Mouse (Mus musculus) cerebellum, adult 2 months (tissue): Measurements from ENCODE around the gene Il10rb. TPM values are rescaled to one million over a fixed set of nuclear protein-coding genes. Genes with fewer than 3 reads are reported as not detected.

Experiments
- DNase-seq, 2 experiments: peaks; one replicate each; pipeline ENCODE4 v3.0.0; 2021
- H3K27ac ChIP-seq: fragments of 200-500 bp; 2 replicates; pipeline ENCODE4 v1.5.1; 2012; ENCODE audit warnings: low read length, control low read depth, inconsistent platforms; ENCODE audit not compliant: insufficient read depth
- H3K27me3 ChIP-seq: fragments of 200-500 bp; 2 replicates; pipeline ENCODE4 v1.6.1; 2012; ENCODE audit warnings: inconsistent platforms, mild to moderate bottlenecking, low read length, moderate library complexity; ENCODE audit not compliant: control insufficient read depth, insufficient read depth
- H3K4me1 ChIP-seq: fragments of 200-500 bp; 2 replicates; pipeline ENCODE4 v1.6.1; 2011; ENCODE audit warnings: low read length; ENCODE audit not compliant: control insufficient read depth, insufficient read depth
- H3K4me3 ChIP-seq: fragments of 200-500 bp; replicated peaks from 2 replicates; pipeline ENCODE3; 2011; ENCODE audit warnings: mild to moderate bottlenecking, low read depth, low read length, control low read depth; ENCODE audit not compliant: insufficient read depth
- CTCF ChIP-seq: fragments of 200-500 bp; IDR thresholded peaks from 2 replicates; pipeline ENCODE4 v1.5.1; 2011; ENCODE audit warnings: low read depth, mild to moderate bottlenecking, control low read depth, low read length, moderate library complexity, borderline replicate concordance; ENCODE audit not compliant: insufficient read depth
- POLR2A ChIP-seq: fragments of 200-500 bp; IDR thresholded peaks from 2 replicates; pipeline ENCODE4 v1.6.1; 2011; ENCODE audit warnings: low read length, control low read depth, borderline replicate concordance; ENCODE audit not compliant: insufficient read depth
- WGBS: fragments of 180-500 bp; shearing (Covaris S2); methylation state at CpG from one replicate; pipeline ENCODE4 v1.1.7; 2018; 5-methylcytosine and 5-hydroxymethylcytosine counted together
- polyA plus RNA-seq: library from polyadenylated mRNA; depleted of rRNA; stranded (reverse); fragments of >200 nt; gene quantifications from 2 replicates; pipeline ENCODE4 v1.2.3, GENCODE M21; 2012

Gene Il10rb
- polyA plus RNA-seq, 1 experiment = 10.4 TPM

DNA sequence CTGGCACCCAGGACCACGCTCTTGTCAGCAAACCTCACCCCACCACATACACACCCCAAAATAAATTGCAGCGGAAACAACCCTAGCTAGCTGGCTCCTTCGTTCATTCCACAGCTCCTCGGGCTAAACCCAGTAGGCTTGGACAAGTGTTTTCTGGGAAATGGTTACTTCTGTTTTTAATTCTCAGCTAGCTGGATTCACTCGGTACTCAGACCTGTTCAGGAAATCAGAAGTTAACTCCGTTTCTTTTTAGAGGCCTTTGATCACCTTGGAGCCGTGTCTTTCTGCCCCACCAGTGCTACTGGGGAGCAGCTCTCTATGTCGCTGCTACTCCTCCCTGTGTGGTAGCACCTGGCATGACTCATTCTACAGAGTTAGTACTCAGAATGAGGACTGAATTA is 37.2 kb downstream of the Il10rb start:
- Histone ChIP-seq H3K27ac (no peak overlapping the region), H3K4me1 (no peaks in the 10 kb centered on the region), H3K27me3 (no peaks in the 10 kb centered on the region), H3K4me3 (no peak overlapping the region)
- WGBS = 83% methylated on average over 8 of the region's 8 CpGs
- TF ChIP-seq CTCF (no peak), POLR2A (no peak)
- no peak for DNase-seq

GRCm38 (mm10) chr16:91444847-91445246 is 38.9 kb downstream of the Il10rb start:
- no peak for DNase-seq
- TF ChIP-seq CTCF (no peak), POLR2A (no peak)
- 81% methylated on average over 4 of the region's 4 CpGs for WGBS
- H3K27ac ChIP-seq = no peak overlapping the region
- no peaks in the 10 kb centered on the region for H3K27me3 ChIP-seq
- H3K4me3 ChIP-seq = no peak overlapping the region
- H3K4me1 ChIP-seq = no peaks in the 10 kb centered on the region

DNA sequence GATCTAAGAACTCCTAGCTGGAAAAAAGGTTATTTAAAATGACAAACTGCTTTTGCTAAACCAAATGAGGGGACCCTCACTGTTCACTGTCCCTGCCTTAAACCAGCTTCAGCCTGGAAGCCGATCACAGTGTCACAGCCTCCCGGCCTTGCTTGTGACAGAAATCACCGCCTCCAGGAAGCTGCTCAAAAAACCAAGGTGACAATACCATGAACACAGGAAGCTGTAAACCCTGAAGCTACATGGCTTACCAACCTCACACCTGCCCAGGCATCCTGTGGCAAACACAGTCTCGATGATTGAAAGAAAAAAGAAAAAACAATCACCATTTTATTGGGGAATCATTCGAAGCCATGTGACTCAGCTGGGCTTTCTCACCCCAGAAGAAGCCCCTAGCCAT is 39.6 kb downstream of the Il10rb start:
- H3K27me3 ChIP-seq = no peaks in the 10 kb centered on the region
- no peaks in the 10 kb centered on the region for H3K4me1 ChIP-seq
- H3K4me3 ChIP-seq = no peak overlapping the region
- WGBS = 83% methylated on average over 5 of the region's 5 CpGs
- H3K27ac ChIP-seq = no peak overlapping the region
- no peak for DNase-seq
- TF ChIP-seq CTCF = no peak
- no peak for TF ChIP-seq POLR2A

DNA sequence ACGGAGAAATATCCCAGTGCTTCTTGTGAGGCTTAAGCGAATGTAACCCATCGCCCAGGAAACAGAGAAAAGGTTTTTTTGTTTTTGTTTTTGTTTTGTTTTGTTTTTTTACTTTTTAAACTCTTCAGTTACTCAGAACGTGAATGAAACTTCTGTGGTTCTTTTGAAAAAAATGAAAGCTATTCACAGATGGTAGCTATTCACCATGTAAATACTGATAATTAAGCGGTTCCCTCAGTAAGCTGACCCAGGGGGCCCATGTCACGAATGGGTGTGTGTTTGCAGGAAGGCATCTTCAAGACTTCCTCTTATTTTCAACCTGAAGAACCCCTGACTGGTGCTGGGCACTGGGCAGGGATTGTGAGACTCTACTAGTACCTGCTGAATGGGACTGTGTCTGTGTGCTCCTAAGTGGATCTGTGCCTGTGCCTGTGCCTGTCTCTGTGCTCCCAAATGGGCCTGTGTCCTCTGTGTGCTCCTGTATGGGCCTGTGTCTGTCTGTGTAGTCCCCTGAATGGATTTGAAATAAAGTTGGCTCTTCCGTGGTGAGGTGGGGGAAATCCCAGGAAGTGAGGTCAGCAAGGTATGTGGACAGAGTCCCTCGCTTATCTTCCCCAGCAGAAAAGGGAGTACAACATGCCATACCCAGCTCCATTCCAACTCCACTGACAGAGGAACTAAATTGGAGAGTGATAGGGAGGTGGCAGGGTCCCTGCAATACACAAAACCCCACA is 41.0 kb downstream of the Il10rb start:
- 81% methylated on average over 8 of the region's 8 CpGs for WGBS
- TF ChIP-seq CTCF = no peak
- no peak for TF ChIP-seq POLR2A
- DNase-seq = no peak
- Histone ChIP-seq H3K4me3 (no peak overlapping the region), H3K27me3 (no peaks in the 10 kb centered on the region), H3K27ac (no peak overlapping the region), H3K4me1 (no peaks in the 10 kb centered on the region)

- H3K4me1 ChIP-seq = no peaks in the 10 kb centered on the region
- 59% methylated on average over 6 of the region's 6 CpGs for WGBS
- H3K27ac ChIP-seq = no peak overlapping the region
- H3K4me3 ChIP-seq = no peak overlapping the region
- no peaks in the 10 kb centered on the region for H3K27me3 ChIP-seq
- DNase-seq = no peak
- TF ChIP-seq CTCF (no peak), POLR2A (no peak)
Measured at GRCm38 (mm10) chr16:91447512-91447900, 41.5 kb downstream of the Il10rb start.

DNA sequence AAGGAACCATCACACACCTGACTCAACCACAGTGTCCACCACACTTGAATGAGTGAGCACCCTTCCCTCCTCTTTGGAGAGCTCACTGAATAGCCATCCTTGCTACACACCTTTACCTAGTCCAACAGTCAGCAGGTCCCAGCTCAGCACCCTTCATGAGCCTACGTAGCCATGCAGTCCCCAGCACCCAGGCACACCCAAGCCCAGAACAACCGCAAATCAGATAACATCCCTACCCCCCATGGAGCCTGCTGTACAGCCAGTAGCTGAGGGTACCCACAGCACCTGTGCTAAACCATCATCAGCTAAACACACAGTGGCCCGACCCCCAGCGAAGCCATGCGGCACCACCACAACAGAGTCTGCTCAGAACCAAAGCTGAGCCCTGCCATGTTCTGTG is 42.1 kb downstream of the Il10rb start:
- no peaks in the 10 kb centered on the region for H3K27me3 ChIP-seq
- TF ChIP-seq POLR2A = no peak
- H3K4me1 ChIP-seq = no peaks in the 10 kb centered on the region
- H3K27ac ChIP-seq = no peak overlapping the region
- no peak for DNase-seq
- WGBS = 91% methylated on average over 5 of the region's 5 CpGs
- H3K4me3 ChIP-seq = no peak overlapping the region

GRCm38 (mm10) chr16:91448895-91449294 is 42.9 kb downstream of the Il10rb start:
- no peak overlapping the region for H3K27ac ChIP-seq
- WGBS = 81% methylated on average over 7 of the region's 7 CpGs
- TF ChIP-seq CTCF = no peak
- TF ChIP-seq POLR2A = no peak
- no peaks in the 10 kb centered on the region for H3K4me1 ChIP-seq
- no peaks in the 10 kb centered on the region for H3K27me3 ChIP-seq
- DNase-seq = no peak
- no peak overlapping the region for H3K4me3 ChIP-seq

DNA sequence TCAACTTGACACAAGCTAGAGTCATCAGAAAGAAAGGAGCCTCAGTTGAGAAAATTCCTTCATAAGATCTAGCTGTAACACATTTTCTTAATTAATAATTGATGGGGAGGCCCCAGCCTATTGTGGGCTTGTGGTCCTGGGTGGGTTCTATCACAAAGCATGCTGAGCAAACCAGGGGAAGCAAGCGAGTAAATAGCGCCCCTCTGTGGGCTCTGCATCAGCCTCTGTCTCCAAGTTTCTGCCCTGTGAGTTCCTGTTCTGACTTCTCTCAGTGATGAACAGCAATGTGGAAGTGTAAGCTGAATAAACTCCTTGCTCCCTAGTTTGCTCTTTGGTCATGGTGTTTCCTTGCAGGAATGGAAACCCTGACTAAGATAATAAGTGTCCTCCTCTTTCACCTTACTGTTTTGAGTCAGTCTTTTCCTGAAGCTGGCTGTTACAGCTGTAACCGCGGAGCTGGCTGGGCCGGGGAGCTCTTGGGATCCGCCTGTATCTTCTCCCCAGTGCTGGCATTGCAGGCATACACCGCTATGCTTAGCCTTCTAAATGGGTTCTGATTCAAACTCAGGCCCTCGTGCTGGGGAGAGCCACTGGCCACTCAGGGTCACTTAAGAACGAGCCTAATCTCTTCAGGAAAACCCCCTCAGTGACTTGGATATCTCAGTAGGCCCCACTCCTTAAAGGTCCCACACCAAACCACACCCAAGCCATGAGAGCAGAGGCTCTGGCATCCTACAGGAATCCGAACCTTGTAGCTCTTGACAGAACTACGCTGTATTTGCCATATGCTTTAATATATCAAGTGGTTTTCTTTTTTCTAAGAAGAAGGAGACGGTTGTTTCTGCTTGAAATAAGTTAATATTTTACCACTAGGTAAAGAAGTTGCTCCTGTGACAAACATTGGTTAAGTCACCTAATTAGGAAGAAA is 44.4 kb downstream of the Il10rb start:
- H3K27me3 ChIP-seq = no peaks in the 10 kb centered on the region
- 82% methylated on average over 12 of the region's 12 CpGs for WGBS
- no peak overlapping the region for H3K4me3 ChIP-seq
- no peak overlapping the region for H3K27ac ChIP-seq
- H3K4me1 ChIP-seq = no peaks in the 10 kb centered on the region
- DNase-seq = no peak
- TF ChIP-seq POLR2A = no peak
- TF ChIP-seq CTCF = no peak
